Mouse (Mus musculus) kidney, adult 11 months (tissue): Measurements from ENCODE around the gene Clic1.

Source experiments
- DNase-seq: peaks from one replicate; pipeline ENCODE4 v3.0.0; 2022

Gene Clic1

DNA sequence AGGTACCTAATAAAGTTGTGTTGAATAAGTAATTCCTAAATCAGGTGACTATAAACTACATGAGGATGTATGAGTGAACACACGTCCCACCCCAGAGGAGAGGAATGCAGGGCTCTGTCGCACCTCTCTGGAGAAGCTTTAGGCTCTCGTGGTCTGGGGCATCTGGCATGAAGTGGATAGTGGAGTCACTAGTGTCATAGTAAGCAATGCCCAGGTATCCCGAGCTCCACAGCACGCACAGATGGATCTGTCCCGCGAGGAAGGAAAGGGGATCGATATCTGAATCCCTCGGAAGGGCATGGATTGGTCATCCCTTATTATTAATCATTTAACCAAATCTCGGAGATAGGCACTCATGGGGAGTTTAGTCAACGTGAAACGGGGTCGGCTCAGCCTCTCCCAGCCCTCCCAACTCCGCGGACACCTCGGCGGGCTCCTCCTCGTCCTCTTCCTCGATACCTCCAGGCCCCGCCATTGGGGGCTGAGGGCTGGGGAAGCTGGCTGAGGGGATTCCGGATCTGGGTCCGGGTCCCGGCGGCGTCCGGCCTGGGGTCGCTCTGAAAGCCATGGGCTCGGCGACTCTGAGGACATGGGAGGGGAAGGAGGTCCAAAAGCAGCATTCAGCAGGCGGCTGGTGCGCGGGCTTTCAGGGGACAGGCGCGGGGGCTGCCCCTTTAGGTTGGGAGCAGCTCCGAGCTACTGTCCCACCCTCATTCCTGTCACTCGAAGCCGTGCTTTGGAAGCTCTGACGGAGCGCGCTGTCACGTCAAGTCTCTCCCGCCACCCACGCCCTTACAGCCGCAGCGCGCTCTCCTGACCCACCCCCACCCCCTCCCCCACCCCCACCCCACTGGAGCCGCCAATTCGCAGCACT is 3.7 kb upstream of the Clic1 start:
- DNase-seq: peak; percentile 31

DNA sequence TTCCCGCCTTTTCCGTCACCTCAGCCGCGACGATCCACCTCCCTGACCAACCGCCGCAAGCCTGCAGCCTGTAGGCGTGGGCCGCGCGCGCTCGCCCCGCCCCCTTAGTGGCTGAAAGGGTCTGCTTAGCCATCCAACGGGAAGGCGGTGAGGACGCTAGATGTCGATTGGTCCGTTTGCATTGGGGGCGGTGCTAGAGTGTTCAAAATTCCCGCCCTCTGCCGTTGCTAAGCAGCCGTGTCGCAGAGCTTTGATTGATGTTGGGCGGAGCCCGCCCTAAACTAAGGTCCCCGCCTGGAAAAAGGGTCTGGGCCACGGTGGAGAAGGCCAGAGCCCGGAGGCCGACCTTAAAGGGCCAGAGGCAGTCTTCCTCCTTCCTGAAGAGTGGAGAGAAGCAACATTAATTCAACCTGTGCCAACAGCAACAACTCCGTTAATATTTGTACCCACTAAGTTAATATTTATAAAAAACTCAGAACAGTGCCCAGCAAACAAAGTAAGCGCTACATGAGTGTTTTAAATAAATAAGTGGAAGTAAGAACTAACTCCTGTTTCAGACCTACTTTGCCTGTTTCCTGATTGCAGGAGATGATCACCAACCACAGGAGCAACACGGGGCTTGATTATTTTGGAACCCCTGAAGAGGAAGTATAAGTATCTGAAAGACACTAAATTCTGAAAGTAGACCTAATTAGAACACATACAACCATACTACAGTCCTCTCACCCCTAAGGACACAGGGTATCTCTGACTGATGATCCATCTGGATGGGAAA is 2.9 kb upstream of the Clic1 start, which contains the start of gene Msh5:
Gene Msh5 (minus strand): TSS at position 65 of the 775 bp plus-strand sequence.
- peak; percentile 99 for DNase-seq

GRCm38 (mm10) chr17:35047688-35048087 is 2.1 kb upstream of the Clic1 start:
- DNase-seq: peak; percentile 82

DNA sequence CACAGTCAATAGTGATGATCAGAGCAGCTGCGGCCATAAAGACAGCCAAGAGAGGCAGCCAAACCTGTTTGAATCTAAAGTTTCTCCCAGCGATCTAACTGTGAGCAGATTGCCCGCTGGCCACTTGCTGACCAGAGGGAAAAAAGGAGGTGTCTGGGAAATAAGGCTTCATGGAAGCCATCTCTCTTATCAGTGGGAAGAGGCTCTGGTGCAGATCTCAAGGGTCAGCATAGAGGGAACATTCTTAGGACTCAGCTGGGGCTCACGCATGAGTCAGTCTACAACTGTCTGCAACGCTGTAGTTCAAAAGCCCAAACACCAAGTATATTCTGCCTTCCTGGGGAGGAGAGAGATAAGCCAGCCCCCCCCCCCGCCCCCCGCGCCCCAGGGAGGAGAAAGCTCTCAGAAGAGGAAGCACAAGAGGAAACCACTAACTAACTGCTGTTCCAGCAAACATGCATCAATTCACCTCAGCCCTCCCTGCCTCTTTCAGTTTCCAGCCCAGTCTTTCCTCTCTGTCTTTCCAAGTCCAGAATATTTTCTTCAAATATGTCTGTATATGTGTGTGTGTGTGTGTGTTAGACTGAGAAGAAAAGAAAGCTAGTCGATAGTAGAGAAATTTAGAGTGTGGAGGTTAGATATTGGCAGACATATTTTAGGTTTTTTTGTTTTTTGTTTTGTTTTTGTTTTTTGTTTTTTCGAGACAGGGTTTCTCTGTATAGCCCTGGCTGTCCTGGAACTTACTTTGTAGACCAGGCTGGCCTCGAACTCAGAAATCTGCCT is 1.4 kb upstream of the Clic1 start:
- DNase-seq: peak; percentile 19

DNA sequence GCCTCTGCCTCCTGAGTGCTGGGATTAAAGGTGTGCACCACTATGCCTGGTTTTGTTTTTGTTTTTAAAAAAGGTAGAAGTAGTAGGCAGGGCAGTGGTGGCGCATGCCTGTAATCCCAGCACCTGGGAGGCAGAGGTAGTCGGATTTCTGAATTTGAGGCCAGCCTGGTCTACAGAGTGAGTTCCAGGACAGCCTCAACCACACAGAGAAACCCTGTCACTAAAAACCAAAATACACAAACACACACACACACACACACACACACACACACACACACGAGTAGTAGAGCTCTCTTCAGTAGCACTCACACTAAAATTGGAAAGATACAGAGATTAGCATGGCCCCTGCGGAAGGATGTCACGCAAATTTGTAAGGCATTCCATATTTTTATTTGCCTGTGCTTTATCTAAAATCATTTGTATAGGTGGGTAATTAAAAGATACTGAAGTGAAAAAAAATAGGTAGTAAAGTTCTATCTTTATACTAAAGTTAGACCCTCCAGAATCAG is 780 bp upstream of the Clic1 start:
- no peak for DNase-seq

DNA sequence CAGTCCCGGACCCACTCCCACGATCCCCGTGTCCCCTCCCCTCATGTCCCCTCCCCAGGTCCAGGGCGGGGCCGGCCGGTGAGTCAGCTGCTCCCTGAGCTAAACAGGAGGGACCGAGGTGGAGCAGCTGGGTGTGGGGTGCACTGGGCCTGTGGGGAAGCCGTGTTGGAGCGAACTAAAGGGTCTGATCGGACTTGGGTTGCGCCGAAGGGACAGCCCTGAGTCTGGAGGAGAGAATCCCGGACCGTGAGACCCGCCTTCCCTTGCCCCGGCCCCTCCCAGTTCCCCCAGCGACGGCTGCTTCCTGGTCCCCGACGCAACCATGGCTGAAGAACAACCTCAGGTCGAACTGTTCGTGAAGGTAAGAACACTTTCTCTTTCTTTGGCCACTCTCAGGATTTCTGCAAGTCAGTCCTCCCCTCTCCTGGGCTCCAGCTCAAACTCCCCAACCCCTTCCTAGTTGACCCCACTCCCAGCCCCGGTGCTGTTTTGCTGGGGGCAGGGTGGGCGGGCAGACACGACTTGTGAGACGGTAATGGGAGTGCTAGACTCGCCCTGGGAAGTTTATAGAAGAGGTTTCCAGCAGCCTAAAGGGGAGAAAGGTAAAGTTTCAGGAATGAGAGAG is 472 bp downstream of the Clic1 start:
- peak; percentile 73 for DNase-seq

DNA sequence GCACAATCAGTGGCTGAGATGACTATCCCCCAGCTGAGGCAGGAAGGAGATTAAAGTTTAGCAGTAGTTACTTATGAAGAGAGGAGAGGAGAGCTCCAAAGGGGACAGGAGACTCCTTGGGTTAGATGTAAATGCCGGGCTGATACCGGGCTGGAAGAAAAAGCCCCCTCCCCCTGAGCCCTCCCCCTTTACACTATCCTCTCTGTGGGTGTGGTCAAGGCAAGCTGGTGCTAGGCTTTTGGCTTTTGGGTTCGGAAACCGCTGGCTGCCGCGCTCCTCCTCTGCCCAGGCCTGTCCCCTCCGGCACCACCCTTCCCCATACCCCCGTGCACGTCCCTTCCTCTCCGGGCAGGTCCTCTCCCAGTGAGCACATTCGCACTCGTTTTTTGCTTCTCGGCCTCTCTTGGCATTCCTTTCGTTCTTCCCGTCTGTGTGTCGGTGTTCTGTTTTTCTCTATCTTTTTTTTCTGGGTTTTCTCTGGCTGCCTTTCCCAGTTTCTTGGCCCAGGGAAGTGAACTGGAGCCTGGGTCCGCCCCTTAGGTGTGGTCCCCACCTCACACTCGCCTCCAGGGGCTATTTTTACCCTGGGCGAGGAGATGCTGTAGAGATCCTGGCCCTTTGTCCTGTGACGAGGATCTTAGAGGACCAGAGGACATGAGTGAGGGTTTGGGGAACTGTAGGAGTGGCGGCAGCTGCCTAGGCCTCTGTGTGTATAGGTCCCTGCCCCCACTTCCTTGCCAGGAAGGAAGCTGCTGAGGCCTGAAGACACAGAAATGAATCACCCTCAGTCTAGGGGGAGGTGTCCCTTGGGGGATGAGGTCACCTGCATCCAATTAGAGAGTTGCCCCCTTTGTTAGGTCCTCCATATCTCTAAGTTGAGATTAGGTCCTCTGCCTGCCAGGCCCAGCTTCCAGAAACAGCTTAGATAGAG is 1.7 kb downstream of the Clic1 start:
- DNase-seq: peak; percentile 81

- no peak for DNase-seq
These were observed 2.6 kb downstream of the Clic1 start for GRCm38 (mm10) chr17:35052271-35052798.

GRCm38 (mm10) chr17:35055691-35056495 is 6.1 kb downstream of the Clic1 start:
- peak; percentile 3 for DNase-seq

DNA sequence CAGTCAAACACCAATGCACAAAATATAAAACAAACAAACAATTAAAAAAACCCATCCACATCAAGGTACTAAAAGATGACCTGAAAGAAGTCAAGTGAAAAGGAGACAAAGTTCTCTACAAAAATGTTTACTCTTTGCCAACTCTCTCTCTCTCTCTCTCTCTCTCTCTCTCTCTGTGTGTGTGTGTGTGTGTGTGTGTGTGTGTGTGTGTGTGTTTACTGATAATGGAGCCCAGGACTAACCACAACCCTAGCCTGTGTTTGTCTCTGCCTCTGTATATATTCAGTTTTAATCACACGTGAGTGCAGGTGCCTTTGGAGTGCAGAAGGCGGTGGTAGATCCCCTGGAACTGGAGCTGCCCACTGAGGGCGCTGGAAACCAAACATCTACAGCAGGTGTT is 7.3 kb downstream of the Clic1 start:
- no peak for DNase-seq

GRCm38 (mm10) chr17:35058316-35058715 is 8.6 kb downstream of the Clic1 start:
- no peak for DNase-seq

- peak; percentile 85 for DNase-seq
These were observed 9.4 kb downstream of the Clic1 start, which contains the start of gene Ddah2 for GRCm38 (mm10) chr17:35058911-35059892. TSS of gene Ddah2 (plus strand) at chr17:35059035.

DNA sequence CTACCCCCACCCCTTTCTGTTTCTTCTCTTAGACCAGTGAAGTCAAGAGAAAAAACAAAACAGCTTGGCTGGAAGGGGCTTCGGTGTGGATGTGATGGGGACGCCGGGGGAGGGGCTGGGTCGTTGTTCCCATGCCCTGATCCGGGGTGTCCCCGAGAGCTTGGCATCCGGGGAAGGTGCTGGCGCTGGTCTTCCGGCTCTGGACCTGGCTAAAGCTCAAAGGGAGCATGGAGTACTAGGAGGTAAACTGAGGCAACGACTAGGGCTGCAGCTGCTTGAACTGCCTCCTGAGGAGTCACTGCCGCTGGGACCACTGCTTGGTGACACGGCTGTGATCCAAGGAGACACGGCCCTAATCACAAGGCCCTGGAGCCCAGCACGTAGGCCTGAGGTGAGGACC is 10.3 kb downstream of the Clic1 start:
- no peak for DNase-seq

GRCm38 (mm10) chr17:35060737-35061297 is 11.1 kb downstream of the Clic1 start:
- DNase-seq: peak; percentile 35

GRCm38 (mm10) chr17:35061299-35061698 is 11.5 kb downstream of the Clic1 start:
- DNase-seq: no peak

DNA sequence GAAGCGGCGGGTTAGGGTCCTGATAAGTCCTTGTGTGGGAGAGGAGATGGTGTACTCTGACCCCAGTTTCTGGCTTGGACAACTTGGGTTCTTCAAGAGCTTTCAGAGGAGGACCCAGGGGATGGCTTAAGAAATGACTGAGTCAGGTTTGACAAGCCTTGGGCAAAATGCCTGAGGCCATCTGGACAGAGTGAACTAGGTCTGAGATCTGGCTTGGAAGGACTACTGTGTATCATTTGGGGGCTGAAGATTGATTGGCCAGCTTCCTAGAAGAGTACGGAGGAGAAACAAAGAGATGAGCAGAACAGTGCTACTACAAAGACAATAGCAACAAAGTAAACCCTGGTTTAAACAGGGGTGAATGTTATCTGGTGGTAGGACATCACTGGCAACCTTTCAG is 13.7 kb downstream of the Clic1 start:
- DNase-seq: no peak

- DNase-seq: no peak
These were observed 14.7 kb downstream of the Clic1 start for GRCm38 (mm10) chr17:35064378-35064877.
